Mouse (Mus musculus) urinary bladder, postnatal 14 days (tissue): ENCODE measurements around the gene Camta1.

Source experiments
- DNase-seq: peaks from one replicate; pipeline ENCODE4 v3.0.0; 2021; ENCODE audit warnings: low spot score

The Camta1 gene

DNA sequence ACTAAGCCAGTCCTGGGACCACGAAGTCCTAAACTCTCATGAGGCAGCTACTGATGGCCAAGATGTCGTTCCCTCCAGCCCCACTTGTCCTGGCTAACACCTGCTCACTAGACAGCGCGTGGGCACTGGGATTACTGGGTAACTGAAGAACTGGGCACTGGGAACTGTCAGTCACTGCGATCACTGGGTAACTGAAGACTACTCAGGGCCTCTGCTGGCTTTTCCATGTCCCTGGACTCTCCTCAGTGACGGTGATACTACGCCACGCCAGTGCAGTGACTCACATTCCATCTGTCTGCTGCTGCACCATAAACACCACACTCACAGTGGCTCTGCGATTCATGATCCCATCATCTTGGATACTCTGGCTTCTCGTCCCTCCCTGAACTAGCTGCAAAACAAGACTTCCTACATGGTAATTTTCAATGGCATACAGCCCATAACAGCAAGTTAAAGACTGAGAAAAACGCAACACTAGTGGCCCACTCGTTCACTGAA lies 81.7 kb downstream of the Camta1 start:
- DNase-seq: no peak

DNA sequence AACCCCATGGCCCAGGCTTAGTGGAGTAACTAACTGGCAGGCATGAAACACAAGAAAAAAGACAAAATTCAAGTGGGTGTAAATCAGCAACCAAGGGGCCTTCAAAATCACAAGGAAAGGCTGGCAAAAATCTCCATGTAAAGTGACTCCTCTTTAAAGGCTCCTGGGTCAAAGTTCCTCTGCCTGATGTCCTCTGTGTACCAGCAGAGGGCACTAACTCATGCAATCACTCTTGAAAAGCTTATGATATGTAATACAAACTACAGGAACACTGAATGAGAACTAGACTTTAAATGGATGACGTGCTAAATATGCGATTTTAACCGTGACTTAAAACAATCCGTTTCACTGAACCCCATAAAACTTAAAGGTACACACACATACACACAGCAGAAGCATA lies 83.2 kb downstream of the Camta1 start:
- DNase-seq: no peak

DNA sequence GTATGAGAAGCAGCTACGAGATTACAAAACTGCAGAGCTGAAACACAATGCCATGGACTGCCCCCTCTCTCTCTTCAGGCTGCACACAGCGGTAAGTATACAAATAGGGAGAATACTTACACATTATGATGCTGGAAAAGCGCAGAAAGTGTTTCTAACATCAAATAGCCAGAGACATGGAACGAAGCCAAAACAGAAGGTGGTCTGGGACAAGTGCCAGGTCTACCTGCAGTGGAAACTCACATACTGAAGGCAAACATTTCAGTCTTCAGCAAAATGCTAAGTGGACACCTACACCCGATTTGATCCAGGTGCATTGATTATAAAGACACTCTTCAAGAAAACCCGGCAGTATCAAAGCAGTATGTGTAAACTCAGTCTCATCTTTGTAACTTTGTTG lies 84.2 kb downstream of the Camta1 start:
- no peak for DNase-seq

DNA sequence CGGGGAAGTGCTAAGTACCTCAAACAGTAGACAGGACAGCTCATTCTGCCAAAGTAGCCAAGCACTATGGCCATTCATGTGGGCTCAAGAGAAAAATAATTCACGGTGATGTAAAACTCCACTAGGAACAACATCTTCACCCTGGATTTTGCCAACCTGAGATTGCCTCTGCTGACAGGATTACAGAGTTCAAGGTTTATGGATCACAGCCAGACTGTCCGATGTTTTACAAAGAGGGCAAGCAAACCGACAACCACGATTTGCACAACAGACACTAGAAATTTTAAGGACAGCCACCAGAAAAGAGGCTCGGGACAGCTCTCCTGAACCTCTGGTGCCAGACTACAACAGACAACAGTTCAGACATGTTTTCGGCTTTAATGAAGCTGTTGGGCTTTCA lies 86.2 kb downstream of the Camta1 start:
- no peak for DNase-seq

DNA sequence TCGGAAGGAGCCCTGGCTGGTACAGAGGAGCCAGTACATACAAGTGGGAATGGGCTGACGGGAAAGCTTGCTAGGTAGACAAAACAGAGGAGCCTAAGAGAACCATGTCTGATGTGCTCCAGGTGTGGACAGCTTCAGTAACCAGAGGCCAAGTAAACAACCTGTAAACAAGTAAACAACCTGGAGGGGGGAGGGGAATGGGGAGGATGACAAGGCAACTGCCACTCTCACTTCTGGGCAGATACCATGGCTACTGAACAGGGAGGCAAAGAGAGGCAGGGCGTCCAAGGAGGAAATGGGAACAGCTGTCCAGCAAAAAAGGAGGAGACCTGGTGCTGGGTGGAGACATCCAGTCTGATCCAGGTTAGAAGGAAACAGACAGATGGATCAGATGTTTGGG lies 88.0 kb downstream of the Camta1 start:
- no peak for DNase-seq

DNA sequence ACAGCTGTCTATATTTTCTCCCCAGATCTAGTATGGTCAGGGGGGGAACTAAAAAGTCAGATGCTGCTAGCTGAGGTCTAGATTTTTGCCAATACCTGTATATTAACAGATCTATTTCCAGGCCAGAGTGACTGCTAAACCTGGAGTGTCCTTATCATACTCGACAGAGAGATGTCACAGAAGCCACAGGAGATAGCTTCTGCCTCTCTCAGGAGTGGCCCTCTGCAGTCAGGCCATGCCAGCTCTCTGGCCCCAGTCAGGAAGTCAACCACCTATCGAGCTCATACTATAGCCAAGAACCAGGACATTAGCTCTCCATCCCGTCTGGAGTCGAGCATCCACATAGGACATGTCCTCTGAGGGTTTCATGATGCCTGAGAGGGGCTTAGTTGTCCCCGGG lies 88.7 kb downstream of the Camta1 start:
- DNase-seq: no peak

DNA sequence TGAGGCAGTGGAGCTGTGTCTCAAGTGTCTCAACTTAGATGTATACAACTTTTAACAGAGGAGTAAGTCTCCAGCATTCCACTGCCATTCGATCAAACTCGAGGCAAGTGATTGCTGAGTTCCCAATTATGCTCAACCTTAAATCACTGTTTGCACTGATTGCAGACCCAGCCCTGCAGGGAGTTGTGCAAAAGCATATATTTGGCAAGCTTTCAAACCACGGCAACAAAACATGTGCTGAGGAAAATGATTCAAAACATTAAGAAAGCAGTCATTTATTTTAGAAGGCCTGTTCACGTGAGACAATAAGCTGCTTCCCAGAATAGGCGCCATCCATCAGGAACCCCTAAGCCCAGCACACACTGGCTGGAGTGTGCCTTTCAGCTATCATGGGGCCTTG lies 91.0 kb downstream of the Camta1 start:
- no peak for DNase-seq

DNA sequence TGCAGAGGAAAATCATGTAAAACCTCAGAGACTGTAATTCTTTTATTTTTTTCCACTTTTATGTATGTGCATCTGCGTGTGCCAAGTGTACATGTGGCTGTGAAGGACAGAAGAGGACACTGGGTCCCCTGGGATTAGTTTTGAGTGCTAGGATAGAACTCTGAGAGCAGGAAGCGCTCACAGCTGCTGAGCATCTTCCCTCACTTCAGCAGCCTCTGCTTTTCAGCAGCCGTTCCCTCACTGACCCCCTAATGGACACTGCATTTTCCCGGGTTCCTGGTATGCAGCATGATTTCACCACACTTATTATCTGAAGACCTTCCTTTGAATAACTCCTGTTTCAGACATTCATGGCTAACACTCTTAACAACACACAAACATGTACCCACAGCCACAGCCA lies 93.9 kb downstream of the Camta1 start:
- DNase-seq: no peak

DNA sequence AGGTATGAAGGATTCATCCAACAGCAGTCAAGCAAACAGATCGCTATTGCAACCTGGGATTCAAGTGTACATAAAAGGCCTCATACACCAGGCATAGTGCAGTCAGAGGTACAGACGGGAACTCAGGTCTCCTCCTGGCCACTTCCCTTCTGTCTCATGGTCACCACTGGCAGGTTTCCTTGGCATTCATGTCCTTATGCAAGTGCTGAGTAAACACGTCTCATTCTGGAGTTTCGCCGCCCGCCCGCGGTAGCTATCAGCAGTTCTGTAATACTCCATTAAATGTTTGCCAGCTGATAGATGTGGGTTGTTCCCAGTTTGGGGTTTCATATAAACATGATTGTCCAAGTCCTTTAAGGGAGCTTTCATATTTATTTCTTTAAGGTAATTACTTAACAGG lies 94.3 kb downstream of the Camta1 start:
- DNase-seq: no peak

DNA sequence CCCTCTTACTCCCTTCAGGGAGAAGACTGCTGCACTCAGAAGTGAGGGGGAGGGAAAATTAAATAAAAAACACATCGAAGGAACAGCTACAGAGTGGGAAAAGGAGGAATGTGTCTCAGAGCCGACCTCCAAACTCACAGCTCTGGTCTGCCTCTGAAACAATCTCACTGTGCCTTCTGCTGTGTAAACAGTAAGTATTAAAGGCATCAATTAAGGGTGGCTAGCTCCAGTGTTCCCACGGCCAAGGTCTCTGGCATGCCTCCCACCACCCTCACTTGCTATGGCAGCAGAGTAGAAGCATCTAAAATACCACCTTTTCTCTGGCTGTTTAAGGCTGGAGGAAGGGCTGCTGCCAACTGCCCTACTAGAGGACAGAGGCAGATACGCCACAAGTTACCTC lies 96.3 kb downstream of the Camta1 start:
- no peak for DNase-seq

DNA sequence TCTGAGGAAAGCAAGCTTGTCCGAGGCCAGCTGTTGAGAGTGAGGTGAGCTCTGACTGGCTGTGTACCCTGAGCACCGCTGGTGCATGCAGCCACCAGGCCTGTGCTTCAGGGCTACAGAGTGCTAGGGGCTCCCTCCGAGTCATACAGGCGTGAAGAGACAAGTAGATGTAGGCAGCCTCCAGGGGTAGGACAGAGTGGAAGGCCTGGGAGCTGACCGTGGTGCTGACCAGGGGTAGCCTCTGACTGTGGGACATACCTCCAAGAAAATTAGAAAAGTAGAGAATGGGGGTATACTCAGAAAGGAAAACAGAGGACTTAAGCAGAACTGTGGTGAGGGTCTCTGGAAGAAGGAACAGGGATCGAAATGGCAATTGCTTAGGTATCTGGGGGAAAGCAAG lies 97.7 kb downstream of the Camta1 start:
- peak; percentile 22 for DNase-seq

DNA sequence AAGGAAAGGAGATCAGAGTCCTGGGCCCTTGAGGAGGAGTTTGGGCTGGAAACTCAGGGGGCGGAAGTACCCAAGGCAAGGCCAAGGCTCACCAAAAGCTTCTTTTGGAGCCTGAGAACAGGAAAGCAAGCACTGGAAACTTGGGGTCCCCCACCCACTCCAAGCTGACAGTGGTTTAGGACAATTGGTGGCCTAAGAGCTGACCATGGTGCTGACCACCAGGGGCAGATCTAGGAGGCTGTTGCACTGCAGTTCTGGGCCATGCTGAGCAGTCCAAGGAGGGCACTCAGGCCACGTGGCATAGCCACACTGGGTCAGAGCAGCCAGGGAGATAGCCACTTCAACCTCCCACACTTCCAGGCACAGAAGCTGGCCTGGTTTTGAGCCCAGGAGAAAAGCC lies 102.6 kb downstream of the Camta1 start:
- DNase-seq: no peak

DNA sequence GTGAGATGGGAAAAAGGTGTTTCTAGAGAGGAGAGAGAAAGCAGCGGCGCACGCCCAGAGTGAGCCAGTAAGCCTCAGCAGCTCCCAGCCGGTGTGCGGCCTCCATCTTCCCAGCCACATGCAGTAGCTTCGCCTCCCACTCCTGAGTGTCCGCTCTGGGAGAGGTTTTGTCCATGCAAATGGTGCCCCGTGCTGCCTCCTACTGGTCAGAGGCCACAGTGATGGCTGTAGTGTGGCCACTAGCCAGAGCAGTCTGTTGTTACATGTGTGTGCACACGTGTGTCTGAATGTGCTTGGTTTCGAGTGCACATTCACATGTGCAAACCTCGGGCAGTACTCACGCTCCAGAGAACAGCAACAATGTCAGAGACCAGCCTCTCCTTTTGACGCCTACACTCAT lies 103.3 kb downstream of the Camta1 start:
- DNase-seq: no peak

DNA sequence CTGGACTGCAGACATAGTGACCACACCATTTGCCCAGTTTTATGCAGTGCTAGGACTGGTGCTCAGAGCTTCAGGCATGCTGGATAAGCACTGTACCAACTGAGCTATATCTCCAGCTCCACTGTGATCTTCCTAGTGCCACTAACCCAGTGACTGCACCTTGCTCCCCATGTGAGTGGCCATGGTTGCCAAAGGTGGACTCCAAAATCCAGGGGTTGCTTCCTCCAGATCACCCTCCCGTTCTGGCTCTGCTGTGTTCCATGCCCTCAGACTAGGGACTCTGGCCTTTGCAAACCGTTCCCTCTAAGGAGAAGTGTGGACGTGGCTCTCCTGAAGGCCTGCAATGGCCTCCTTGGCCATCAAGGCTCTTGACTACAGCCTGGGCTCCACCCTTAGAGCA lies 104.4 kb downstream of the Camta1 start:
- no peak for DNase-seq

DNA sequence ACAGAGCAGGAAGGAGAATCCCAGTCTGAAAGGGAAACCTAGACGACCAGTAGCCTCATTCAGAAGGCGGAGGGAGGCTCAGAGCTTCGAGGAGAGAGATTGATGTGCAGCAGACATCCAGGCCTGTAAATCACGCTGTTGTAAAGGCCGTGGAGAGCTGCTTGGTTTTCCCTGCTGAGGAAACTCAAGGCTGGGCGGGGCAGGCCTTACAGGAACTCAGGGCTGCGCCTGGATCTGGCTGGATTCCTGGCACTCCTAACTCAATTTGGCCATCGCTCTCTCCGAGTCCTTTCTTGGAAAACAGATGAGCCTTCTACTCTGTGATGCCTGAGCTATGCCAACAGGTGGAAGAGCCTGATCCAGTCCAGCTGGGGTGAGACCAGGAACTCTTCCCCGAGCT lies 105.3 kb downstream of the Camta1 start:
- peak; percentile 41 for DNase-seq

DNA sequence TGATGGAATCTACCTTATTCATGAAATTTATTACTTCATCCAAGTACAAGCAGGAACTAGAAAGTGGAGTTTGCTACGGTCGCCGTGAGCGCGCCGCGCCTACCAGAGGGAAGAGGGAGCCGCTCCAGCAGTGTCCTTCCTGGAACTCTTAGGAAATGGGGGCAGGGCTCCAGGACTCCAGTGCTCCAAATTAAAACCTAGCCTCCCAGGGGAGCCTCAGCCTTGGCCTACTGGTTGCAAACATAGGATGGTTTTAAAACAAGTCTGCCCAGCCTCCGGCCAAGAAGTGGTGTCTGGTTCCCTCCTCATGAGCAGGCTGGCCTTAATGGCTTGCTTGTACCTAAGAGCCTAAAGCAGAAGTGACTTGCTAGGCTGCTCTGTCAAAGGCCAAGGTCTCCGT lies 108.4 kb downstream of the Camta1 start:
- no peak for DNase-seq

DNA sequence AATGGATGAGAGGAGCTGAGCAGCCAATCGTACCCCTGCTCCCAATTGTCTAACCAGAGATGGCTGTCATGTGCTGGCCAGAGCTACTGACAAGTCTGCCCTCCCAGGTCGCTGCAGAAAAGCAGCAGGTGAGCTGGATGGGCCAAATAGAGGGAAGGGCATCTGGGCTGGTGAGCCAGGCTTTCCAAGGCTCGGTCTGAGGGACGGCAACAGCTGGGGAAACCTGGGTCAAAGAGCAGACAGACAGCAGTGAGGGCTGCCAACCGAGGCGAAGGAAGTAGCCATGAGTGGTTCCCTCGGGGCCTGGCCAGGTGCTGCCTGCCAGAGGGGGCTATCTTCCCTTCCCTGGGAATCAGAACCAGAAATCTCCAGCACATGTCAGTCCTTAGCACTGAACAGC lies 109.1 kb downstream of the Camta1 start:
- no peak for DNase-seq

DNA sequence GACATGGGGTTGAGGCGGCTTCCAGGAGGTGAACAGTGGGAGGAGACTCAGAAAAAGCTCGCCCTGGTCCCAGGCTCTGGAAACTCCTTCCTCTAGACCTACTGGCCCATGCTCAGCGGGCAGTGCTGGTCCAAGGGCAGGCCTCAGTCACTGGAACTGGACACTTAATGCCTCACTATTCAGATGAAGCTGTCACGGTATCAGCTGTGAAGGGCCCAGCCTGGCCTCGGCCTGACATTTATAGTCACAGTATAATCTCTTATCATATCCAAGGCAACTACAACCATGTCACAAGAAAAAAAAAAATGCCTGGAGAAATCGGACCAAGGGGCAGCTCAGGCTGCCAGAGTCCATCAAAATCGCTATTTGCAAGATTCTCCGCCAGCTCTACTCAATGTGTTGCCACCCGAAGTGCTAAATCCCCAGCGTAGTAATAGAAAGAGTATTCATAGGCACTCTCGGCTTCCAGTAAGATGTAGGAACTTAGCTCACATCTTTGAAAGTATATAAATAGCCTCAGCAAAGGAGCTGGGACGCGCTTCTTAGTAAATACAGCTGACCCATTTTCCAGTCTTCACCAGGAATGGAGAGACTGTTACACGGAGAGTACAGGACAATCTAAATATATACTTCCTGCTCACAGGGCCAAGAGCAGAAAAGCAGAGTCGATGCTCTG lies 110.3 kb downstream of the Camta1 start:
- no peak for DNase-seq

DNA sequence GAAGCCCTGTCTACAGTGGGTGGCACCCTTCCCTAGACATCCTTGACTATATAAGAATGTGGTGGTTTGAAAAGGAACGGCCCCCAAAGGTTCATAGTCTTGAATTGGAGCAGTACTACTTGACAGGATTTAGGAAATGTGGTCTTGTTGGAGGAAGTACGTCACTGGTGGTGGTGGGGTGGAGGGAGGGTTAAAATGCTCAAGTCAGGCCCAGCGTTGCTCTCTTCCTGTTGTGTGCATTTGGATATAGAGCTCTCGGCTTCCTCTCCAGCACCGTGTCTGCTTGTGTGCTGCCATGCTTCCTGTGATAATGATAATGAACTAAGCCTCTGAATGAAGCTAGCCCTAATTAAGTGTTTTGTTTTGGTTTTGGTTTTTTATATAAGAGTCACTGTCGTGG lies 114.0 kb downstream of the Camta1 start:
- no peak for DNase-seq

DNA sequence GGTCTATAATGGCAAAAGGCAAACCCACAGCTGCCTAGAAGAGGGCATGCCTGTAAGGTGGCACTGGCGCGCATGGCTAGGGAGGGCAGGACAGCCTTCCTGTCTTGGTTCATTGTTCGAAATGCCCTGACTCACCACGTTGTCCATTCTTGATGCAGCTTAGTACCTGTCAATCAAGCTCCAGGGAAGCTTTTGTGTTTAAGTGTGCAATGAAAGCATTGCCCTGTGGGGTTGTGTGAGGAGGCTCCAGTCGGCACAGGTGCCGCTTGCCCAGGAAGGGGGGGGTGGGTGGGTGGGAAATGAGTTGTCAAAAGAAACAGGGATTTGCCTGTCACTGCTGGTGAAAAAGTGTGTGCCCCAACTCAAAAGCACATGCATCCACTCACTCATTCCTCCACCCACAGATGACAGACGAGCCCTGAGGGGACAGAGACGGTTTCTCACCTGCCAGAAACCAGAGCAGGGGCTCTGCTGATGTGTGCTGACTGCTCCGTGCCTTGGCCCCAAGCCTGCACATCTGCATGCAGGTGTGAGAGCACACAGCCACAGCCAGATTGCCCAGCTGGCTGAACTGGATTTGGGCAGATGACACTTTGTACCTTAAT lies 115.6 kb downstream of the Camta1 start:
- DNase-seq: no peak

DNA sequence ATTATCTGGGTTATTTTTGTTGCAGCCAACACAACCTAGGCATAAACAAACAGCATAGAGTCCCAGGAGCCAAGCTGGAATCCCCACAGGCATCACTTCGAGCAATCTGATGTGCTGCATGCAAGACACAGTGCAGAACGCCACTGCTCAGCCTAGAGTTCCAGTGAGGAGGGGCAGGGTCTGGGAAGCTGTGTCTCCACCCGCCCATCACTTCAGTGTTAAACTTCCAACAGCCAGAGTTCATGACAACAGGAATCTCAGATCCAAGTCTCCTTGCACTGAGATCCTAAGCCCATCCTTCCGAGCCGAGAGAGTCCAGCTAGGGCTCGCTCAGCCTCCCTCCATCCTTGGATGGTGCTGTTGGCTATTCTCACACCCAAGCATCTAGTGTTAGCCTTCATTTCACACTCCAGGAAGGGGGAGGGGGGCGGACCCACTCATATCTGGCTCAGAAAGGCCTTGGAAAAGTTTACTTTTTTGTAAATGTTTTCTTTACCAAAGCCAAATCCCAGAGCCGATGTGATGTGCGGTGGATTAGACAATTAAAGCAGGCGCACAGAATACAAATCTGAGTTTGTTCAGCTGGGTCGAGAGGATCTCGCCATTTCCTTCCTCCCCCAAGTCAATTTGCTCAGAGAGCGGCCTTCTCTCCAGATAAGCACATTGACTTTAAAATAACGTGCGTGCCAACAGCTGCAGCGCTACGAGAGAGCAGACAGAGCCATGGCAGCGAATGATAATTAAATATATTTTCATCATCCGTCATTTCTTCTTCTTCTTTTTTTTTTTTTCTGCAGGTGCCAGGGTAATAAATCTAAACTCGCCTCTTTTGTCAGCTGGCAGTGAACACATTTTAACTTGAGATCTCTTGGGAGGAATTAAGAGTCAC lies 120.2 kb downstream of the Camta1 start:
- DNase-seq: peak; percentile 13

DNA sequence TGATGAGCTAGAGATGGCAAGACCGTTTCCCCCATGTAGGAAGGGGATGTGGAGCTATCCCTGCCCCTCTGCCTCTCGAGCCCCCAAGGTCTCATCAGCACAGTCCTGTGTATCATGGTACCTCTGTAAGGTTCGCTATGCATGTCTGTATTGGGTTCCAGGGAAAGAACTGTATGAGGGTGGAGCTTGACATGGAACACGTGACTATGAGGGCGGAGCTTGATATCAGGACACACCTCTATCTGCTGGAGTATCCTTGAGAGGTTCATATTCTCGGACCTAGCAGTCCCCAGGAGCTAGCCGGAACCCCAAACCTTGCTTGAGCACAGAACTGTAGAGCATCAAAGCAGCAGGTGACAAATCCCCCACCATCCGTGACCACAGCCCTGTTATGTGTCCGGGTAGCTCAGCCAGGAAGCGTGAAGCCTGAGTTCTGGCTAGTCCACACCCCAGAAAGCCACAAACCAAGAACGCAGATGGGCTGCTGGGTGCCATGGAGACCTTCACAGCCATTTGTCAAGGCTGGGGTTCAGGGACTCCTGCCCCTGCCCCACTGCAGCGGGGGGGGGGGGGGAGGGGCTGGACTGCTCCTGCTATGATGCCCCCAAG lies 122.2 kb downstream of the Camta1 start:
- DNase-seq: no peak

DNA sequence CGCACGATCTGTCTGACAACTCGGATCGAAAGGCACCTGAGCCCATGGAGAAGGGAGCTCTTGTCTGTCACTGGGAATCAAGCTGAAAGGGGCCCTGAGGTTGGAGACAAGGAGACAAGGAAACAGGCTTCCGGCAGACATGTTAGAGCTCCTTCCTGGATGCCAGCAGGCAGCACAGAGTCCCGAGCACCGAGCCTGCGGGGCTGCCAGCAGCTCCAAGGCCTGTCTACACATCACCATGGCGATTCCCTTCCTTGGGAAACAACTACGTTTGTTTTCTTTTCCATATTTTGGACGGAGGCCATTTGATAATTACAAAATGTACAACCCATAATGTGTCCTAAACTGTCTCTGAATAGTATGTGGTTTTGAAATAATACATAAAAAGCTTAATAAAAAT lies 122.8 kb downstream of the Camta1 start:
- DNase-seq: no peak
